Mouse (Mus musculus) CH12.LX (cell line): ENCODE results near the gene Fam19a1. TPM values are rescaled to one million over a fixed set of nuclear protein-coding genes. Genes with fewer than 3 reads are reported as not detected.

ENCODE experiments used
- DNase-seq: peaks from one replicate; pipeline ENCODE4 v3.0.0-alpha.2; 2013; ENCODE audit errors: extremely low read depth
- H3K27ac ChIP-seq: 2 replicates; pipeline ENCODE4 v1.5.1; 2012; ENCODE audit warnings: low read depth, mild to moderate bottlenecking, control low read depth, moderate library complexity; ENCODE audit not compliant: insufficient read depth
- H3K27me3 ChIP-seq: replicated peaks from 2 replicates; pipeline ENCODE3; 2012; ENCODE audit warnings: inconsistent platforms
- H3K36me3 ChIP-seq, 2 experiments: replicated peaks in 1 of 2; 2 replicates each; pipeline versions ENCODE3 to v1.6.1; 2012; ENCODE audit warnings: inconsistent platforms in 1 of 2, low read length in 1 of 2, mild to moderate bottlenecking in 1 of 2, mixed read lengths in 1 of 2, moderate library complexity in 1 of 2; ENCODE audit not compliant: control insufficient read depth in 1 of 2, insufficient read depth in 1 of 2
- H3K4me1 ChIP-seq, 2 experiments: 2 replicates each; pipeline ENCODE4 v1.6.1; 2012; ENCODE audit warnings: inconsistent platforms in 1 of 2, moderate library complexity in 1 of 2; ENCODE audit not compliant: insufficient read depth in 2 of 2, control insufficient read depth in 1 of 2
- H3K4me2 ChIP-seq: 2 replicates; pipeline ENCODE4 v1.6.1; 2012; ENCODE audit warnings: low read depth, mild to moderate bottlenecking, control low read depth; ENCODE audit not compliant: poor library complexity, insufficient read depth, severe bottlenecking
- H3K4me3 ChIP-seq, 3 experiments: fragments of 150-350 bp in 1 of 3; sonication (generic) in 1 of 3; replicated peaks in 1 of 3; 2 replicates each; pipeline versions ENCODE3 to v1.5.1; 2011 to 2012; ENCODE audit warnings: low read depth in 2 of 3, low read length in 2 of 3, mild to moderate bottlenecking in 2 of 3, moderate library complexity in 2 of 3, control low read depth in 1 of 3, improper control_type of control experiment in 1 of 3, inconsistent platforms in 1 of 3, mixed read lengths in 1 of 3; ENCODE audit not compliant: poor library complexity in 1 of 3
- H3K79me2 ChIP-seq: replicated peaks from 2 replicates; pipeline ENCODE4 v1.6.1; 2012; ENCODE audit warnings: mild to moderate bottlenecking, moderate library complexity; ENCODE audit not compliant: control insufficient read depth, poor library complexity, insufficient read depth, severe bottlenecking; ENCODE audit errors: extremely low read depth
- H3K9ac ChIP-seq: 2 replicates; pipeline ENCODE4 v1.6.1; 2012; ENCODE audit warnings: low read depth, mild to moderate bottlenecking, control low read depth, moderate library complexity; ENCODE audit not compliant: insufficient read depth
- H3K9me3 ChIP-seq: replicated peaks from 2 replicates; pipeline ENCODE3; 2012; ENCODE audit warnings: low read length, inconsistent platforms, mixed read lengths
- CHD1 ChIP-seq: IDR thresholded peaks from 2 replicates; pipeline ENCODE4 v1.6.1; 2012; ENCODE audit warnings: low read depth, low read length, improper control_type of control experiment, inconsistent platforms
- ELF1 ChIP-seq: IDR thresholded peaks from 2 replicates; pipeline ENCODE4 v1.6.1; 2014; ENCODE audit warnings: low read depth, mild to moderate bottlenecking, inconsistent platforms, low read length, improper control_type of control experiment
- ETS1 ChIP-seq: conservative IDR thresholded peaks from 2 replicates; pipeline ENCODE4 v1.6.1; 2012; ENCODE audit warnings: low read depth, mild to moderate bottlenecking, inconsistent platforms, low read length, improper control_type of control experiment, moderate library complexity
- MYC ChIP-seq: IDR thresholded peaks from 2 replicates; pipeline ENCODE4 v1.6.1; 2011; ENCODE audit warnings: low read depth, mild to moderate bottlenecking, improper control_type of control experiment, low read length
- NELFE ChIP-seq: IDR thresholded peaks from 2 replicates; pipeline ENCODE4 v1.6.1; 2011; ENCODE audit warnings: low read depth, low read length, improper control_type of control experiment
- PAX5 ChIP-seq: IDR thresholded peaks from 2 replicates; pipeline ENCODE4 v1.6.1; 2012; ENCODE audit warnings: low read length, inconsistent platforms, mixed read lengths
- POLR2A ChIP-seq: IDR thresholded peaks from 2 replicates; pipeline ENCODE4 v1.6.1; 2011; ENCODE audit warnings: low read depth, mild to moderate bottlenecking, improper control_type of control experiment, low read length
- TBP ChIP-seq: conservative IDR thresholded peaks from 2 replicates; pipeline ENCODE4 v1.6.1; 2011; ENCODE audit warnings: low read depth, low read length, improper control_type of control experiment
- UBTF ChIP-seq: IDR thresholded peaks from 2 replicates; pipeline ENCODE4 v1.6.1; 2012; ENCODE audit warnings: low read depth, mild to moderate bottlenecking, inconsistent platforms, low read length, improper control_type of control experiment, moderate library complexity
- ZMIZ1 ChIP-seq: IDR thresholded peaks from 2 replicates; pipeline ENCODE4 v1.6.1; 2012; ENCODE audit warnings: low read depth, mild to moderate bottlenecking, inconsistent platforms, low read length, improper control_type of control experiment
- dilution Hi-C: fragments of 300-500 bp; cut with MboI; formaldehyde crosslinking; loops from 2 replicates; pipeline ENCODE4 v1.14.3; 2020; ENCODE audit warnings: low sequenced_read_pairs; ENCODE audit not compliant: extremely low pct_unique_long_range_greater_than_20kb, extremely low pct_ligation_motif_present
- in situ Hi-C: fragments of 300-500 bp; cut with MboI; formaldehyde crosslinking; loops from 3 replicates; pipeline ENCODE4 v1.14.3; 2019; ENCODE audit warnings: low sequenced_read_pairs, low pct_ligation_motif_present, low pct_unique_long_range_greater_than_20kb, mixed read lengths
- polyA plus RNA-seq: library from polyadenylated mRNA; unstranded; fragments of >175 nt; gene quantifications from 2 replicates; pipeline ENCODE4 v1.2.1, GENCODE M21; 2012; ENCODE audit warnings: low read depth; ENCODE audit not compliant: insufficient read length
- total RNA-seq, 2 experiments: library from RNA; depleted of rRNA; stranded (reverse); fragments of 300-350 nt in 1 of 2; fragments of >200 nt in 1 of 2; gene quantifications; 2 replicates each; pipeline ENCODE4 v1.2.3; 2012 to 2014

Gene Fam19a1
- total and polyA plus RNA-seq, 3 experiments = 0.08 TPM; not detected in 2

DNA sequence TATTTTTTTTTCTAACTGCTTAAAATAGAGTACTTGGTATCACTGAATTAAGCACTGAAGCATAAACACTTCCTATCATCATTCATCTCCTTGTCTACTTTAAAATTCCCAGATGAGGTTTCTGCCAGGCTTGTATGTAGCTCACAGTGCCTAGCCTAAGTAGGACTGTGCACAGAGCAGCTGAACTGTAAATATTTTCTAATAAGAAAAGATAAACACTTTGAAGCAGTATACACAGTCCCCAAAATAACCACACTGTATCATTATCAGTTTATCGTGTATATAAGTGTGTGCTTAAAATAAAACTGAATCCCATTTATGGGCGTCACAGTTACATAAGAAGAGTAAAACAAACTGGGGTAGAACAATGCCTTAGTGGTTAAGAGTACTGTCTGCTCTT is 522.7 kb downstream of the Fam19a1 start:
- Histone ChIP-seq H3K9ac (no peak overlapping the region), H3K27me3 (no peaks in the 10 kb centered on the region), H3K36me3 (no peaks in the 10 kb centered on the region), H3K9me3 (peaks cover 2% of the 10 kb centered on the region), H3K4me2 (no peak overlapping the region), H3K4me1 (no peaks in the 10 kb centered on the region), H3K79me2 (no peaks in the 10 kb centered on the region), H3K4me3 (no peak overlapping the region), H3K27ac (no peak overlapping the region)
- no peak for TF ChIP-seq TBP
- TF ChIP-seq MYC = no peak
- no peak for DNase-seq
- dilution Hi-C loops (no loop called here), in situ Hi-C loops (no loop called here)

DNA sequence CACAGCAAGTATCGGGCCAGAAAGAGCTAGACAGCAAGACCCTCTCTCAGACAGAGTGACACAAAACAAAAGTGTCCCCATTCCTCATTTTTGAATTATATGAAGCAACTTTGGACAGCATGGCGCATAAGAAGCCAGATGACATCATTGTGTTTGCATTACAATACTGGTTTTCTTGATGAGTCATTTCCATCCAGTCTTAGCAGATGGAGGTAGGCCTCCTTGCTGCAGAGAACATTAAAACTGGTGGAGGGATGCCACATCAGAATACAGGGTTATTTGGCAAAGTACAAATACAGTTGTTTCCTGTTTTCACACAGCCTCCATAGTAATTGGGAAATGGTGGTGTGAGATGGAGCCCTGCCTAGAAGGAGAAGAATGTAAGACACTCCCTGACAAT is 535.8 kb downstream of the Fam19a1 start:
- peak; percentile 9 for DNase-seq
- in situ Hi-C loops = no loop called here
- peaks cover 4% of the 10 kb centered on the region for H3K9me3 ChIP-seq
- H3K9ac ChIP-seq = no peak overlapping the region
- 0 out of 4 replicates have a peak, but pooled peaks cover 0 to 7% of the 10 kb centered on the region in 2 experiments for H3K4me1 ChIP-seq
- H3K4me2 ChIP-seq = no peak overlapping the region
- no peak overlapping the region for H3K27ac ChIP-seq
- TF ChIP-seq ETS1 = no peak
- H3K4me3 ChIP-seq = no peak overlapping the region
- no peaks in the 10 kb centered on the region for H3K36me3 ChIP-seq
- H3K27me3 ChIP-seq = no peaks in the 10 kb centered on the region
- H3K79me2 ChIP-seq = no peaks in the 10 kb centered on the region
- dilution Hi-C loops = no loop called here

DNA sequence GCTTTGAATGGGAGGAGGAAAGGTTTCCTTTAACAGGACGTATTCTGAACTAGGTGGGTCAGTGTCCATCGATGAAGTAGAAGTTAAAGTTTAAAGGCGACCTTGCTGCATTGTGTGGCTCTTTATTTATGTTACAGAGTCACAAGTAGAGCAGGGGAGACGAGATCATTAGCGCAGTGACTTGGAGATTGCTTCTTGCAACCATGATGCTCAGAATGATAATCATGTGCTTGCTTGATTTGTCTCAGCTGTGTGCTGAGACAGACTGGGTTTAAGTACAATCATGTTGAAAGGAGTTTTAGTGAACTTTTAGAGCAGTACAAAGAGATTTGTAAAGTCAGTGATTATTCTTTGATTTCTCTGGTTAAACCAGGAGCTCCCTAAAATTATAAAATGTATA is 536.3 kb downstream of the Fam19a1 start:
- Histone ChIP-seq H3K27ac (no peak overlapping the region), H3K79me2 (no peaks in the 10 kb centered on the region), H3K4me3 (no peak overlapping the region), H3K9ac (no peak overlapping the region), H3K9me3 (peaks cover 4% of the 10 kb centered on the region), H3K4me1 (0 out of 4 replicates have a peak, but pooled peaks cover 0 to 7% of the 10 kb centered on the region in 2 experiments), H3K4me2 (no peak overlapping the region), H3K27me3 (no peaks in the 10 kb centered on the region), H3K36me3 (no peaks in the 10 kb centered on the region)
- dilution Hi-C loops = no loop called here
- TF ChIP-seq POLR2A (no peak), ELF1 (no peak), UBTF (no peak), ZMIZ1 (no peak), CHD1 (no peak), NELFE (no peak), PAX5 (no peak)
- in situ Hi-C loops = no loop called here
- DNase-seq = no peak
